Mouse (Mus musculus): ENCODE results near the gene Mt3.

DNA sequence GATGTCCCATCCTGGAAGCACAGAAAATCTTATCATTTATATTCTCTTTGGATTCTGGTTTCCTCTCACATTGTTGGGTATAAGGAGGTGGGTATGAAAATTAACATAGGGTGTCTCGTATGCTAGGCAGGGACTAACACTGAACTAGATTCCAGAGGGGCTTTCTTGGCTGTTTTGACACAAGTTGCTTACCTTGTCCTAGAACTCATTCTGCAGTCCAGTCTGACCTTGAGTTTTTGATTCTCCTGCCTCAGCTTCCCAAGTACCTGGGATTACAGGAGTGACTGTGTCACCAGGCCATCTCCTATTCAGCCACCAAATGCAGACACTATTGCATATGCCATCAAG lies 28.1 kb downstream of the Mt3 start:
- TF ChIP-seq CTCF (IDR thresholded peaks at IDR 0.05) (no peak), POLR2A (IDR thresholded peaks at IDR 0.05; ENCODE audit: insufficient read depth, low read depth, low read length) (no peak)
